Mouse (Mus musculus) liver, postnatal 0 days (tissue): Measurements from ENCODE around the gene Mast3.

Experiments used
- CTCF ChIP-seq: sonication (generic); IDR thresholded peaks from 2 replicates; pipeline ENCODE4 v1.5.1; 2016; ENCODE audit warnings: antibody characterized with exemption, low read depth
- EP300 ChIP-seq: IDR thresholded peaks from 2 replicates; pipeline ENCODE4 v1.6.1; 2016; ENCODE audit warnings: antibody characterized with exemption, low read depth, mild to moderate bottlenecking

GRCm38 (mm10) chr8:70756476-70757040 is 48.3 kb downstream of the Mast3 start:
- TF ChIP-seq CTCF (no peak), EP300 (no peak)
